ENCODE assay signal across 8 mouse cellular contexts in genomic region chr13:92130994-92131383, GRCm38 (mm10). TPM values are rescaled to one million over a fixed set of nuclear protein-coding genes. Genes with fewer than 3 reads are reported as not detected.
DNase-seq lines count a peak whose midpoint lies in the region; ATAC-seq lines count a peak whose summit lies in the region.

No protein-coding gene starts in this region.

- H3K4me3 ChIP-seq in megakaryocyte, embryonic 14.5 days (replicated peaks), result peak overlapping the region; percentile 93
- peak overlapping the region; percentile 50 for H3K4me3 ChIP-seq in embryonic facial prominence, embryonic 11.5 days (ENCODE audit: low read depth, low read length)
- peak overlapping the region; percentile 56 for H3K4me3 ChIP-seq in limb, embryonic 12.5 days (replicated peaks)
- peak overlapping the region; percentile 57 for H3K4me3 ChIP-seq in neural tube, embryonic 14.5 days (ENCODE audit: low read depth, low read length)

- H3K27ac ChIP-seq in embryonic facial prominence, embryonic 11.5 days (replicated peaks; ENCODE audit: low read depth, low read length), result no peak overlapping the region
- no peak overlapping the region for H3K27ac ChIP-seq in limb, embryonic 12.5 days
- no peak overlapping the region for H3K27ac ChIP-seq in neural tube, embryonic 14.5 days (ENCODE audit: low read depth, low read length)

- peaks cover 41% of the 10 kb centered on the region for H3K4me1 ChIP-seq in megakaryocyte, embryonic 14.5 days
- no peaks in the 10 kb centered on the region for H3K4me1 ChIP-seq in embryonic facial prominence, embryonic 11.5 days (ENCODE audit: control insufficient read depth, insufficient read depth, low read length)
- no peaks in the 10 kb centered on the region; the same call in 1 of the 2 replicates for H3K4me1 ChIP-seq in limb, embryonic 12.5 days (replicated peaks)
- 0 out of 2 replicates have a peak, but pooled peaks cover 2% of the 10 kb centered on the region for H3K4me1 ChIP-seq in neural tube, embryonic 14.5 days (ENCODE audit: control insufficient read depth, insufficient read depth, low read length)

- no peak for DNase-seq in embryonic facial prominence, embryonic 11.5 days (ENCODE audit: low spot score)
- DNase-seq in heart, postnatal 4 days, result peak; percentile 7
- DNase-seq in spleen, postnatal 10 days (ENCODE audit: low spot score in 2 of 2), result no peak

- H3K27me3 ChIP-seq in megakaryocyte, embryonic 14.5 days (replicated peaks), result peaks cover 24% of the 10 kb centered on the region
- peaks cover 16% of the 10 kb centered on the region for H3K27me3 ChIP-seq in embryonic facial prominence, embryonic 11.5 days (ENCODE audit: control insufficient read depth, insufficient read depth, low read length)
- H3K27me3 ChIP-seq in limb, embryonic 12.5 days, result peaks cover 50% of the 10 kb centered on the region
- peaks cover 10% of the 10 kb centered on the region; the same call in 1 of the 2 replicates for H3K27me3 ChIP-seq in neural tube, embryonic 14.5 days (ENCODE audit: control insufficient read depth, insufficient read depth, low read length)

- ATAC-seq in megakaryocyte, adult 5-6 weeks (ENCODE audit: poor library complexity, severe bottlenecking), result no peak
- peak; percentile 40; the same call in 1 of the 2 replicates for ATAC-seq in embryonic facial prominence, embryonic 11.5 days (replicated peaks; ENCODE audit: insufficient number of reproducible peaks, low FRiP score, low TSS enrichment, low read depth)
- peak; percentile 31; the same call in 1 of the 2 replicates for ATAC-seq in limb, embryonic 12.5 days (ENCODE audit: insufficient number of reproducible peaks, insufficient read depth, low FRiP score, low TSS enrichment, low read depth)
- ATAC-seq in neural tube, embryonic 14.5 days (ENCODE audit: low read depth), result peak; percentile 58
- no peak for ATAC-seq in activated CD4-positive, CD25-positive, alpha-beta regulatory T cell, adult 4 months

- peaks cover 16% of the 10 kb centered on the region; the same call in 1 of the 2 replicates for H3K9me3 ChIP-seq in megakaryocyte, embryonic 14.5 days
- H3K9me3 ChIP-seq in embryonic facial prominence, embryonic 11.5 days (replicated peaks; ENCODE audit: control insufficient read depth, low read length), result no peaks in the 10 kb centered on the region
- H3K9me3 ChIP-seq in limb, embryonic 12.5 days, result no peaks in the 10 kb centered on the region
- H3K9me3 ChIP-seq in neural tube, embryonic 14.5 days (ENCODE audit: control insufficient read depth, low read length), result no peaks in the 10 kb centered on the region

- H3K9ac ChIP-seq in embryonic facial prominence, embryonic 11.5 days (replicated peaks; ENCODE audit: low read length), result 0 out of 2 replicates have a peak overlapping the region, but pooled peaks have one; percentile 14
- H3K9ac ChIP-seq in limb, embryonic 12.5 days (replicated peaks), result 0 out of 2 replicates have a peak overlapping the region, but pooled peaks have one; percentile 47
- H3K9ac ChIP-seq in neural tube, embryonic 14.5 days (replicated peaks; ENCODE audit: low read depth, low read length), result peak overlapping the region; percentile 56

- H3K36me3 ChIP-seq in megakaryocyte, embryonic 14.5 days (replicated peaks; ENCODE audit: low read length), result no peaks in the 10 kb centered on the region
- no peaks in the 10 kb centered on the region for H3K36me3 ChIP-seq in embryonic facial prominence, embryonic 11.5 days (replicated peaks; ENCODE audit: control insufficient read depth, insufficient read depth, low read depth, low read length)
- no peaks in the 10 kb centered on the region for H3K36me3 ChIP-seq in limb, embryonic 12.5 days
- H3K36me3 ChIP-seq in neural tube, embryonic 14.5 days (ENCODE audit: control insufficient read depth, insufficient read depth, low read length), result no peaks in the 10 kb centered on the region

- H3K4me2 ChIP-seq in embryonic facial prominence, embryonic 11.5 days (ENCODE audit: low read depth, low read length), result peak overlapping the region; percentile 95
- peak overlapping the region; percentile 98 for H3K4me2 ChIP-seq in limb, embryonic 12.5 days
- peak overlapping the region; percentile 85 for H3K4me2 ChIP-seq in neural tube, embryonic 14.5 days (ENCODE audit: low read depth, low read length)

- WGBS in embryonic facial prominence, embryonic 11.5 days, result 10% methylated on average over 22 of the region's 22 CpGs
- 16% methylated on average over 22 of the region's 22 CpGs for WGBS in limb, embryonic 12.5 days
- WGBS in neural tube, embryonic 14.5 days, result 12% methylated on average over 22 of the region's 22 CpGs

RNA-seq across cellular contexts. Expression of gene Rasgrf2, which starts 0.5 kb away (rescaled TPM):
- 0.70 TPM in 1 of 2 replicates, not detected in the other for polyA plus RNA-seq in megakaryocyte, embryonic 14.5 days (2012; ENCODE audit: insufficient read depth, low replicate concordance)
- 8.8 and 9.2 TPM in 2 replicates for total RNA-seq in megakaryocyte, adult 5-6 weeks (2015)
- 2.1 and 3.6 TPM in 2 replicates for total RNA-seq in megakaryocyte, adult 5-6 weeks (2017)
- polyA plus RNA-seq in embryonic facial prominence, embryonic 11.5 days (2014; fragmentation: Nextera tagmentation; extraction: Ambion mirVana), result 0.10 TPM in 1 of 2 replicates, not detected in the other
- 1 to 10 TPM; 1.2 to 1.3 TPM for total RNA-seq in heart, postnatal 4 days (2021)
- not detected in 2 replicates for polyA plus RNA-seq in limb, embryonic 12.5 days (2016; fragmentation: Nextera tagmentation; extraction: Ambion mirVana)
- polyA plus RNA-seq in neural tube, embryonic 14.5 days (2014; fragmentation: Nextera tagmentation; extraction: Ambion mirVana), result 4.3 and 8.7 TPM in 2 replicates
- 1 to 10 TPM; 1.7 to 2.9 TPM for polyA plus RNA-seq in activated CD4-positive, CD25-positive, alpha-beta regulatory T cell, adult 4 months (2017; shearing (Covaris generic))

Comparison
In these comparisons a context has a peak if more than half of its experiments do, and no peak if none do; other contexts are left out.
1. ATAC-seq: peak in embryonic facial prominence, embryonic 11.5 days (single experiment), limb, embryonic 12.5 days (single experiment) and neural tube, embryonic 14.5 days (single experiment); none in megakaryocyte, adult 5-6 weeks (single experiment) and activated CD4-positive, CD25-positive, alpha-beta regulatory T cell, adult 4 months (single experiment).
2. Peak in every context shown above with its lines, with median percentiles within 50 percentile points of each other: H3K4me3 ChIP-seq, H3K4me2 ChIP-seq and H3K9ac ChIP-seq.